Mouse (Mus musculus) small intestine, adult 2 months (tissue): ENCODE results near the gene Cenpx.

ENCODE experiments used
- CTCF ChIP-seq: fragments of 200-500 bp; IDR thresholded peaks from 2 replicates; pipeline ENCODE4 v1.5.1; 2012; ENCODE audit warnings: low read depth, mild to moderate bottlenecking, control low read depth, inconsistent platforms, low read length, moderate library complexity, mixed read lengths; ENCODE audit not compliant: insufficient replicate concordance, insufficient read length; ENCODE audit errors: extremely low read depth
- POLR2A ChIP-seq: fragments of 200-500 bp; IDR thresholded peaks from 2 replicates; pipeline ENCODE4 v1.6.1; 2012; ENCODE audit warnings: low read depth, mild to moderate bottlenecking, control low read depth, inconsistent platforms, low read length, moderate library complexity

DNA sequence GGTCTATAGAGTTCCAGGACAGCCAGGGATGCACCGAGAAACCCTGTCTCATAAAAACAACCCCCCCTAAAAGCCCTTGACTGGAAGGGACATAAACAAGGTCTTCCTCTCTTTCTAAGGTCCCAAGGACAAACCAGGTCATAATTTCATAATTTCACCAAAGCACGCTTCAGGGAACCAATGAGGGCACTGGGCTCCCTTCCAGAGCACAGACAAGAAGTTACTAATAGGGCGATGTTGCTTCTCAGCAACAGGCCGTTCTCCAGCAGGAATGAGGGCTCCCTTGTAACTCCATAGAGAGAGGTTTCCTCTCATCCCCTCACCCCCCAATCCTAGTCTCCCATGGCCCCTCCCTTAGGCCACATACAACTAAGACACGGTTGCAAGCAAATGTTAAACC, 27.4 kb upstream of the Cenpx start:
- TF ChIP-seq CTCF (no peak), POLR2A (no peak)
